Mouse (Mus musculus) intestine, embryonic 15.5 days (tissue): ENCODE measurements around the gene Fam155a. TPM values are rescaled to one million over a fixed set of nuclear protein-coding genes. Genes with fewer than 3 reads are reported as not detected.

Experiments used
- ATAC-seq: fragments of 200-750 bp; cut with Nextera tagmentation; 2 replicates; pipeline ENCODE4 v1.8.0; 2017; ENCODE audit warnings: moderate TSS enrichment, moderate library complexity
- H3K27ac ChIP-seq: fragments of 300-500 bp; sonication (generic); 2 replicates; pipeline ENCODE4 v1.5.1; 2015; ENCODE audit warnings: mild to moderate bottlenecking, inconsistent platforms
- H3K27me3 ChIP-seq: fragments of 300-500 bp; sonication (generic); replicated peaks from 2 replicates; pipeline ENCODE4 v1.6.1; 2015; ENCODE audit warnings: inconsistent platforms
- H3K36me3 ChIP-seq: fragments of 300-500 bp; sonication (generic); 2 replicates; pipeline ENCODE4 v1.6.1; 2015; ENCODE audit warnings: inconsistent platforms
- H3K4me1 ChIP-seq: fragments of 300-500 bp; sonication (generic); replicated peaks from 2 replicates; pipeline ENCODE4 v1.6.1; 2015; ENCODE audit warnings: inconsistent platforms
- H3K4me2 ChIP-seq: fragments of 300-500 bp; sonication (generic); replicated peaks from 2 replicates; pipeline ENCODE4 v1.6.1; 2015; ENCODE audit warnings: mild to moderate bottlenecking, inconsistent platforms
- H3K4me3 ChIP-seq: fragments of 300-500 bp; sonication (generic); replicated peaks from 2 replicates; pipeline ENCODE4 v1.5.1; 2015; ENCODE audit warnings: inconsistent platforms
- H3K9ac ChIP-seq: fragments of 300-500 bp; sonication (generic); 2 replicates; pipeline ENCODE4 v1.6.1; 2015; ENCODE audit warnings: inconsistent platforms
- H3K9me3 ChIP-seq: fragments of 300-500 bp; sonication (generic); 2 replicates; pipeline ENCODE4 v1.6.1; 2016; ENCODE audit warnings: inconsistent platforms
- WGBS: fragments of 180-500 bp; shearing (Covaris S2); methylation state at CpG from one replicate; pipeline ENCODE4 v1.1.7; 2015; 5-methylcytosine and 5-hydroxymethylcytosine counted together
- polyA plus RNA-seq: library from polyadenylated mRNA; unstranded; fragments of >200 nt; fragmentation: Nextera tagmentation; extraction: Ambion mirVana; gene quantifications from 2 replicates; pipeline ENCODE4 v1.2.1, GENCODE M21; 2015

Gene Fam155a
- polyA plus RNA-seq, 1 experiment from 2014 or later, result 1.4 TPM

- ATAC-seq, result no peak
- Histone ChIP-seq H3K27me3 (no peaks in the 10 kb centered on the region), H3K4me2 (no peak overlapping the region), H3K9ac (no peak overlapping the region), H3K27ac (no peak overlapping the region), H3K9me3 (no peaks in the 10 kb centered on the region), H3K36me3 (no peaks in the 10 kb centered on the region), H3K4me1 (no peaks in the 10 kb centered on the region), H3K4me3 (no peak overlapping the region)
- WGBS, result 42% methylated on average over 11 of the region's 11 CpGs
Measured at GRCm38 (mm10) chr8:9458614-9459013, 312.3 kb downstream of the Fam155a start.

DNA sequence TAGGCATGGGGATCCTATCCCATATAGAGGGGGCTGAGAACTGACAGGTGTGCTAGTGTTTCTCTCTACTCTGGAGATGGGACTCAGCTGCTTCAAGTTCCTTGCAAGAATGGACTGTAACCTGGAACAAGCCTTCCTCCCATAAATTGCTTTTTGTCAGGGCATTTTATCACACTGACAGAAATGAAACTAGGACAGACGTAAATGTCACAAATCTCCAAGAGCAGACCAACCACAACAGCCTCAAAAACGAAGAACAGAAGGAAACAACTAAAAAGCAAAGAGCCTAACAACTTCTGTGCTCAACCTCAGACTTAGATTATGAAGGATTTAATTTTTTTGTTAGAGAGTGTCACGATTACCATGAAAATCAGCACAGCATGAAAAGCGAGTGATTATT is 315.8 kb downstream of the Fam155a start:
- no peak for ATAC-seq
- no peaks in the 10 kb centered on the region for H3K4me1 ChIP-seq
- no peaks in the 10 kb centered on the region for H3K9me3 ChIP-seq
- H3K4me3 ChIP-seq, result no peak overlapping the region
- H3K4me2 ChIP-seq, result no peak overlapping the region
- H3K27me3 ChIP-seq, result no peaks in the 10 kb centered on the region
- 71% methylated on average over 4 of the region's 4 CpGs for WGBS
- no peak overlapping the region for H3K27ac ChIP-seq
- no peaks in the 10 kb centered on the region for H3K36me3 ChIP-seq
- no peak overlapping the region for H3K9ac ChIP-seq

DNA sequence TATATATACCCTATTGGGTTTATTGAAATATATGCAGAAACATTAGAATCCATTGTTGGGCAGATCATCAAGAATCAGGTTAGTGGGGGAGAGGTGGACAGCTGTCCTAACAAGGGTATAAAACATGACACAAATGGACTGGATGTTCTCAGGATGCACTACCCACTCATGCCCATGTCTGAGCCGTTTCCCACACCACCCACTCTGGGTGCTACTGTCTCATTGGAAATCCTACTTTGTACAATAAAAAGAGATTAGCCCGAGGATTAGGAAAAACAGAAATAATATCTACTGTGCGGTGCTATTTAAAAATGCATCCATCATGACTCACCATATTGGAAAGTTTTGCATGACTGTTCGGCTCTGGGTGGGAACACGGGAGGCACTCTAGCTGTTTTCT is 317.2 kb downstream of the Fam155a start:
- Histone ChIP-seq H3K4me1 (no peaks in the 10 kb centered on the region), H3K27ac (no peak overlapping the region), H3K9me3 (no peaks in the 10 kb centered on the region), H3K4me3 (no peak overlapping the region), H3K9ac (no peak overlapping the region), H3K27me3 (no peaks in the 10 kb centered on the region), H3K4me2 (no peak overlapping the region), H3K36me3 (no peaks in the 10 kb centered on the region)
- no peak for ATAC-seq
- WGBS, result 82% methylated on average over 5 of the region's 5 CpGs

DNA sequence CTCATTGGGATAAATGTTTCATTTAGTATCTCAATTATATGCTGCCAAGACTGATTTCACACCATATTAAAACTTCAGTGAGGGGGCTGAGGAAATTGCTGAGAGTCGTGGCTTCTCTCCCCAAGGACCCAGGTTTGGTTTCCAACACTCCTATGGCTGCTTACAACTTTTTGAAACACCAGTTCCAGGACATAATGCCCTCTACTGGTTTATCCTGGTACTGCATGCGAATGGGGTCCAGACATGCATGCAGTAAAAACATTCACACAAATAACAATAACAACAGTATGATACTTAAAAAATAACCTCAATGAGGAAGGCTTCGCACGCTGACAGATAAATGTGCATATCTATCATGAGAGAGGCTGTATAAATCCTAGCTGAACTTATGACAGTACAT is 319.4 kb downstream of the Fam155a start:
- Histone ChIP-seq H3K4me2 (no peak overlapping the region), H3K9me3 (no peaks in the 10 kb centered on the region), H3K4me1 (no peaks in the 10 kb centered on the region), H3K27ac (no peak overlapping the region), H3K36me3 (no peaks in the 10 kb centered on the region), H3K27me3 (no peaks in the 10 kb centered on the region), H3K9ac (no peak overlapping the region), H3K4me3 (no peak overlapping the region)
- whole genome bisulfite sequencing, result 69% methylated on average over 4 of the region's 4 CpGs
- no peak for ATAC-seq

- H3K27ac ChIP-seq, result no peak overlapping the region
- ATAC-seq, result no peak
- no peak overlapping the region for H3K4me2 ChIP-seq
- H3K36me3 ChIP-seq, result no peaks in the 10 kb centered on the region
- no peak overlapping the region for H3K4me3 ChIP-seq
- 54% methylated on average over 7 of the region's 7 CpGs for WGBS
- no peaks in the 10 kb centered on the region for H3K9me3 ChIP-seq
- H3K4me1 ChIP-seq, result no peaks in the 10 kb centered on the region
- H3K27me3 ChIP-seq, result no peaks in the 10 kb centered on the region
- no peak overlapping the region for H3K9ac ChIP-seq
Measured at GRCm38 (mm10) chr8:9448613-9449012, 322.3 kb downstream of the Fam155a start.

DNA sequence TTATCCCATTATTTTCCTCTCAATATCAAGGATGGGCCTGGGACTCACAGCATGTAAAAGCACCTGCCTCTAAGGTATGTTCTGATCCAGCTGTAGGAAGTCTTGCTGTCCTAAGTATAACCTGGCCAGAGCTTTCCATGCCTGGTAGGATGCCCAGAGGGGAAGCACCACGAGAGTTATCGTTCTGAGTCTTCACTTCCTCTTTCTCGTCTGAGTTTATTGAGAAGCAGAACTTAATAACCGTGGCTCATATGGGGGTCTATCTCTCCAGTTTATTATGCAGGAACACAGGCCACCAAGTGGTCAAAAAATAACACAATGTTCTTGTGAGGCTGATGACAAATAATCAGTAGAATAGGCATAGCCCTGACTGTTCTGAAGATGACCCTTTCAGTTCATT is 333.1 kb downstream of the Fam155a start:
- Histone ChIP-seq H3K4me1 (no peaks in the 10 kb centered on the region), H3K4me3 (no peak overlapping the region), H3K36me3 (no peaks in the 10 kb centered on the region), H3K9me3 (no peaks in the 10 kb centered on the region), H3K27me3 (no peaks in the 10 kb centered on the region), H3K27ac (no peak overlapping the region), H3K4me2 (no peak overlapping the region), H3K9ac (no peak overlapping the region)
- no peak for ATAC-seq
- WGBS, result 76% methylated on average over 4 of the region's 4 CpGs

GRCm38 (mm10) chr8:9435501-9435900 is 335.5 kb downstream of the Fam155a start:
- Histone ChIP-seq H3K27me3 (no peaks in the 10 kb centered on the region), H3K4me1 (no peaks in the 10 kb centered on the region), H3K4me3 (no peak overlapping the region), H3K9me3 (no peaks in the 10 kb centered on the region), H3K9ac (no peak overlapping the region), H3K36me3 (no peaks in the 10 kb centered on the region), H3K4me2 (no peak overlapping the region), H3K27ac (no peak overlapping the region)
- WGBS, result 46% methylated on average over 10 of the region's 10 CpGs
- ATAC-seq, result no peak

- Histone ChIP-seq H3K27ac (no peak overlapping the region), H3K9me3 (no peaks in the 10 kb centered on the region), H3K4me2 (no peak overlapping the region), H3K36me3 (no peaks in the 10 kb centered on the region), H3K4me1 (no peaks in the 10 kb centered on the region), H3K4me3 (no peak overlapping the region), H3K27me3 (no peaks in the 10 kb centered on the region), H3K9ac (no peak overlapping the region)
- 79% methylated on average over 11 of the region's 11 CpGs for WGBS
- no peak for ATAC-seq
Measured at GRCm38 (mm10) chr8:9432635-9433372, 338.2 kb downstream of the Fam155a start.

GRCm38 (mm10) chr8:9428846-9429245 is 342.1 kb downstream of the Fam155a start:
- WGBS, result 65% methylated on average over 4 of the region's 4 CpGs
- no peaks in the 10 kb centered on the region for H3K36me3 ChIP-seq
- no peaks in the 10 kb centered on the region for H3K27me3 ChIP-seq
- H3K4me1 ChIP-seq, result no peaks in the 10 kb centered on the region
- no peak overlapping the region for H3K4me3 ChIP-seq
- H3K9ac ChIP-seq, result no peak overlapping the region
- no peak overlapping the region for H3K27ac ChIP-seq
- H3K9me3 ChIP-seq, result no peaks in the 10 kb centered on the region
- no peak overlapping the region for H3K4me2 ChIP-seq
- no peak for ATAC-seq

GRCm38 (mm10) chr8:9424069-9424468 is 346.9 kb downstream of the Fam155a start:
- Histone ChIP-seq H3K36me3 (no peaks in the 10 kb centered on the region), H3K27ac (no peak overlapping the region), H3K9me3 (no peaks in the 10 kb centered on the region), H3K4me2 (no peak overlapping the region), H3K27me3 (no peaks in the 10 kb centered on the region), H3K9ac (no peak overlapping the region), H3K4me1 (no peaks in the 10 kb centered on the region), H3K4me3 (no peak overlapping the region)
- no peak for ATAC-seq
- 55% methylated on average over 2 of the region's 2 CpGs for WGBS

GRCm38 (mm10) chr8:9423590-9423989 is 347.4 kb downstream of the Fam155a start:
- no peaks in the 10 kb centered on the region for H3K9me3 ChIP-seq
- H3K9ac ChIP-seq, result no peak overlapping the region
- no peaks in the 10 kb centered on the region for H3K27me3 ChIP-seq
- no peaks in the 10 kb centered on the region for H3K4me1 ChIP-seq
- H3K4me2 ChIP-seq, result no peak overlapping the region
- no peak; the same call in 1 of the 2 replicates for ATAC-seq
- H3K36me3 ChIP-seq, result no peaks in the 10 kb centered on the region
- WGBS, result 43% methylated on average over 5 of the region's 5 CpGs
- H3K27ac ChIP-seq, result no peak overlapping the region
- H3K4me3 ChIP-seq, result no peak overlapping the region

DNA sequence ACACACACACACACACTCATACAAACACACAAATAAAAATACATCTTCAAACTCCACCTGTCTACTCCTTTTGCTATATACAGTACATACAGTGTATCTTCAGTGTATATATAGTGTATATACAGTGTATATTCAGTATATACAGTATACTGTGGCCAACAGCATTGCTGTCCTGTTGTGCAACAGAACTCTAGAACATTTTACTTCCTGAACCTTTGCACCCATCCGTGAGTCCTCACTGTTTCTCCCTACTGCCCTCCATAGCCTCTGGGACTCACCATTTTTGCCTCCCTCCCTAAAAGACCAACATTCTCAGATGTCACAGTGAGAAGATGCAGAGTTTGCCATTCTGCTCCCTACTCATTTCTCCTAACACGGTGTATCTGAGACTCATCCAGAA is 347.8 kb downstream of the Fam155a start:
- Histone ChIP-seq H3K27me3 (no peaks in the 10 kb centered on the region), H3K9ac (no peak overlapping the region), H3K9me3 (no peaks in the 10 kb centered on the region), H3K27ac (no peak overlapping the region), H3K36me3 (no peaks in the 10 kb centered on the region), H3K4me1 (no peaks in the 10 kb centered on the region), H3K4me2 (no peak overlapping the region), H3K4me3 (no peak overlapping the region)
- no peak for ATAC-seq
- 44% methylated on average over 2 of the region's 2 CpGs for WGBS
